Mouse (Mus musculus): ENCODE results near the gene Nr4a1.

- TF ChIP-seq GATA1 (IDR thresholded peaks at IDR 0.05; ENCODE audit: borderline replicate concordance, low read length): no peak
- no peak for TF ChIP-seq FLI1 (IDR thresholded peaks at IDR 0.05; ENCODE audit: low read length)
These were observed 17.0 kb downstream of the Nr4a1 start for GRCm38 (mm10) chr15:101271107-101271506.
